Mouse (Mus musculus): ENCODE results near the gene Hist2h2be. TPM values are rescaled to one million over a fixed set of nuclear protein-coding genes. Genes with fewer than 3 reads are reported as not detected.
"Not testable (repeated sequence)": the region's sequence is repeated elsewhere in the genome, so short reads cannot be mapped to it uniquely, and the experiment has no call there.

Gene Hist2h2be
- polyA plus RNA-seq, 1 experiment from 2014 or later = 7.3 TPM

DNA sequence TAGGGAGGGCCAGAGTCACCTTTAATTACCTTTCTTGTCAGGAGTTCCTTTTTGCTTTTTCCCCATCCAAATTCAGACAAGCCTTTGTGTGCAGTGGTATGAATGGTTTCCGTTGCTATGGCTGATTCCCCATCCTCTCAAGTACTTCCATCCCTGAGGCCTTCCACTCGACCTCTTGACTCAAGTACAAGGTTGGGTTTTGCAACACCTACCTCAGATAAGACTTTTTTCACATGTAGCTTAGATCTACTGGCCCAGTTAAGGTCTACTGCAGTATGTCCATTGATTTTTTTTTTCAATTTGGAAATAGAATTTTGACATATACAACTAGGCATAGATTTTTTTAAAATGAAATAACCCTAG is 10.8 kb downstream of the Hist2h2be start:
- H3K27me3 ChIP-seq (replicated peaks; ENCODE audit: control insufficient read depth, insufficient read depth, low read length) = no peaks in the 10 kb centered on the region
- H3K4me1 ChIP-seq (replicated peaks; ENCODE audit: control insufficient read depth, insufficient read depth, low read length) = no peaks in the 10 kb centered on the region
- H3K4me3 ChIP-seq (ENCODE audit: low read depth, low read length) = no peak overlapping the region
- WGBS = 60% methylated on average over 2 of the region's 2 CpGs
- no peaks in the 10 kb centered on the region for H3K9me3 ChIP-seq (ENCODE audit: control insufficient read depth, low read length)
- no peak overlapping the region for H3K4me2 ChIP-seq (ENCODE audit: low read length)
- H3K27ac ChIP-seq (ENCODE audit: low read depth) = no peak overlapping the region
- no peaks in the 10 kb centered on the region for H3K36me3 ChIP-seq (ENCODE audit: control insufficient read depth, insufficient read depth, low read length)
- DNase-seq (ENCODE audit: low spot score) (no peak), ATAC-seq (replicated peaks; ENCODE audit: low FRiP score, low TSS enrichment, low read depth) (no peak)
- no peak overlapping the region for H3K9ac ChIP-seq (ENCODE audit: low read length)

- H3K27me3 ChIP-seq (replicated peaks; ENCODE audit: control insufficient read depth, insufficient read depth, low read length) = no peaks in the 10 kb centered on the region
- 81% methylated on average over 2 of the region's 2 CpGs for WGBS
- no peak overlapping the region for H3K4me2 ChIP-seq (ENCODE audit: low read length)
- no peaks in the 10 kb centered on the region for H3K9me3 ChIP-seq (ENCODE audit: control insufficient read depth, low read length)
- no peak overlapping the region for H3K4me3 ChIP-seq (ENCODE audit: low read depth, low read length)
- H3K36me3 ChIP-seq (ENCODE audit: control insufficient read depth, insufficient read depth, low read length) = no peaks in the 10 kb centered on the region
- DNase-seq (ENCODE audit: low spot score) (no peak), ATAC-seq (replicated peaks; ENCODE audit: low FRiP score, low TSS enrichment, low read depth) (no peak)
- H3K9ac ChIP-seq (ENCODE audit: low read length) = no peak overlapping the region
- peaks cover 7% of the 10 kb centered on the region; the same call in 1 of the 2 replicates for H3K4me1 ChIP-seq (replicated peaks; ENCODE audit: control insufficient read depth, insufficient read depth, low read length)
- H3K27ac ChIP-seq (ENCODE audit: low read depth) = no peak overlapping the region
Measured at GRCm38 (mm10) chr3:96234914-96235313, 14.0 kb downstream of the Hist2h2be start.

- Histone ChIP-seq H3K4me2 (ENCODE audit: low read length) (no peak overlapping the region), H3K27me3 (replicated peaks; ENCODE audit: control insufficient read depth, insufficient read depth, low read length) (no peaks in the 10 kb centered on the region), H3K27ac (ENCODE audit: low read depth) (no peak overlapping the region), H3K9me3 (ENCODE audit: control insufficient read depth, low read length) (no peaks in the 10 kb centered on the region), H3K4me1 (replicated peaks; ENCODE audit: control insufficient read depth, insufficient read depth, low read length) (peaks cover 10% of the 10 kb centered on the region), H3K4me3 (ENCODE audit: low read depth, low read length) (no peak overlapping the region), H3K36me3 (ENCODE audit: control insufficient read depth, insufficient read depth, low read length) (no peaks in the 10 kb centered on the region), H3K9ac (ENCODE audit: low read length) (no peak overlapping the region)
- WGBS = 49% methylated on average over 3 of the region's 3 CpGs
- ATAC-seq (replicated peaks; ENCODE audit: low FRiP score, low TSS enrichment, low read depth) (no peak), DNase-seq (ENCODE audit: low spot score) (no peak)
Measured at GRCm38 (mm10) chr3:96235836-96236235, 14.9 kb downstream of the Hist2h2be start.

DNA sequence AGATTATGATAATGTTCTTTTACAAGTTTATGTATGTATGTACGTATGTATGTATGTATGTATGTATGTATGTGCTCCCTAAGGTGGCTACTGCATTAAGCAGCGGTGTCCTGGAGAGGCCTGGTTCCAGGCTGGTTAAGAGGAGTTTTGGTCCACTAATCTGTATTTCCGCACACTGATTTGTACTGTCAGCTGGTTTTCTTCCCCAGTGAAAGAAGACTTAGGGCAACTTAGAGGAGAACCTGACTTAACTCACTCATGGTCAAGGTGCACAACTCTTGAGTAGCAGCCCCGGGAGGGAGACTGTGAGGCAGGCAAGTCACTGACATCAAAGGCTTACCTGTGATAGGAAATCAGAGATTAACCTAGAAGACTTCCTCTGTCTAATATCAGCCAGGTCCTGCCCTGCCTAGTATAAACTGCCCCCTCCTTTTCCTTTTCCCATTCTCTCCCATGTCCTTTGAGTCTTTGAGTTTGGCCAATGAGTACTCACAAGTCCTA is 16.0 kb downstream of the Hist2h2be start:
- DNase-seq (ENCODE audit: low spot score) = peak; percentile 58
- H3K27ac ChIP-seq (ENCODE audit: low read depth) = peak overlapping the region; percentile 86; the same call in 1 of the 2 replicates
- H3K9me3 ChIP-seq (ENCODE audit: control insufficient read depth, low read length) = no peaks in the 10 kb centered on the region

DNA sequence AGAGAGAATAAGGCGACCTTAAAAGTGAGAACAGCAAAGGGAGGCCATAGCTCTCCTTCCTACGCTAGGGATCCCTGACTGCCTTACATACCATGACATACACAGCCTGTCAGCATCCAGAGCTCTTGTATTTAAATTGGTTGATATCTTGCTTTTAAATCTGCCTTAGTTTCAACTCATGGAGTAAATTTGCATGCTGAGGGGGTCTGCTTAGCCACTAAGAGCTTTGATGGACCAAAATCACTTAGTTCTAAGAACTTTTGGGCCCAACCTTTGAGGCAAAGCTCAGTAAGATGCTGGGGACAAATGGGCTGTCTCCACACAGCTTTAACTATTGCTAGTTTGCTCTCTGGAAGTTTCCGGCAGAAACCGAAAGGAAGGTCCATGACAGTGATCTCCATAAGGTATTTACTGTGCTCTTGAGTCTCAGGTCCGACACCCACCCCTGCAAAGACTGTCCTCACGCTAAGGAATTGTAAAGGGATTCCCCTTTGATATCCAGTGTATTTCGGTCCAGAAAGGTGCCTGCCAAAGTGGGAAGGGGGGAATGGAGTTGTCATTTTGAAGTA is 16.5 kb downstream of the Hist2h2be start:
- 14% methylated on average over 7 of the region's 7 CpGs for WGBS
- Histone ChIP-seq H3K36me3 (ENCODE audit: control insufficient read depth, insufficient read depth, low read length) (no peaks in the 10 kb centered on the region), H3K4me2 (ENCODE audit: low read length) (peak overlapping the region; percentile 58), H3K27ac (ENCODE audit: low read depth) (peak overlapping the region; percentile 86), H3K27me3 (replicated peaks; ENCODE audit: control insufficient read depth, insufficient read depth, low read length) (no peaks in the 10 kb centered on the region), H3K9me3 (ENCODE audit: control insufficient read depth, low read length) (no peaks in the 10 kb centered on the region), H3K4me3 (ENCODE audit: low read depth, low read length) (peak overlapping the region; percentile 55), H3K9ac (ENCODE audit: low read length) (peak overlapping the region; percentile 89), H3K4me1 (replicated peaks; ENCODE audit: control insufficient read depth, insufficient read depth, low read length) (peaks cover 11% of the 10 kb centered on the region)
- DNase-seq (ENCODE audit: low spot score) (peak; percentile 71), ATAC-seq (replicated peaks; ENCODE audit: low FRiP score, low TSS enrichment, low read depth) (no peak)

More for the DNA sequence above, 16.0 kb downstream of the Hist2h2be start:
- WGBS = 73% methylated on average over 4 of the region's 4 CpGs
- Histone ChIP-seq H3K9ac (ENCODE audit: low read length) (peak overlapping the region; percentile 89), H3K36me3 (ENCODE audit: control insufficient read depth, insufficient read depth, low read length) (no peaks in the 10 kb centered on the region), H3K4me3 (ENCODE audit: low read depth, low read length) (peak overlapping the region; percentile 55), H3K27me3 (replicated peaks; ENCODE audit: control insufficient read depth, insufficient read depth, low read length) (no peaks in the 10 kb centered on the region), H3K4me2 (ENCODE audit: low read length) (peak overlapping the region; percentile 58), H3K4me1 (replicated peaks; ENCODE audit: control insufficient read depth, insufficient read depth, low read length) (peaks cover 11% of the 10 kb centered on the region)
- no peak for ATAC-seq (replicated peaks; ENCODE audit: low FRiP score, low TSS enrichment, low read depth)

GRCm38 (mm10) chr3:96237904-96238511 is 17.1 kb downstream of the Hist2h2be start:
- DNase-seq (ENCODE audit: low spot score) = no peak
- H3K9me3 ChIP-seq (ENCODE audit: control insufficient read depth, low read length) = no peaks in the 10 kb centered on the region
- no peaks in the 10 kb centered on the region for H3K27me3 ChIP-seq (replicated peaks; ENCODE audit: control insufficient read depth, insufficient read depth, low read length)
- H3K36me3 ChIP-seq (ENCODE audit: control insufficient read depth, insufficient read depth, low read length) = no peaks in the 10 kb centered on the region
- ATAC-seq (replicated peaks; ENCODE audit: low FRiP score, low TSS enrichment, low read depth) = no peak
- H3K4me3 ChIP-seq (ENCODE audit: low read depth, low read length) = peak overlapping the region; percentile 55
- H3K4me1 ChIP-seq (replicated peaks; ENCODE audit: control insufficient read depth, insufficient read depth, low read length) = peaks cover 11% of the 10 kb centered on the region
- H3K4me2 ChIP-seq (ENCODE audit: low read length) = peak overlapping the region; percentile 58
- WGBS = under 1% methylated on average over 12 of the region's 12 CpGs
- peak overlapping the region; percentile 89 for H3K9ac ChIP-seq (ENCODE audit: low read length)
- peak overlapping the region; percentile 86 for H3K27ac ChIP-seq (ENCODE audit: low read depth)

- H3K27me3 ChIP-seq (replicated peaks; ENCODE audit: control insufficient read depth, insufficient read depth, low read length); H3K36me3 ChIP-seq (ENCODE audit: control insufficient read depth, insufficient read depth, low read length); H3K9me3 ChIP-seq (ENCODE audit: control insufficient read depth, low read length); DNase-seq (ENCODE audit: low spot score): not testable (repeated sequence)
- Histone ChIP-seq H3K27ac (ENCODE audit: low read depth) (peak within 1 kb of the TSS; percentile 86), H3K4me3 (ENCODE audit: low read depth, low read length) (peak within 1 kb of the TSS; percentile 55), H3K9ac (ENCODE audit: low read length) (peak within 1 kb of the TSS; percentile 89), H3K4me1 (replicated peaks; ENCODE audit: control insufficient read depth, insufficient read depth, low read length) (peaks cover 16% of the 10 kb centered on the region), H3K4me2 (ENCODE audit: low read length) (peak within 1 kb of the TSS; percentile 58)
- peak; percentile 87 for ATAC-seq (replicated peaks; ENCODE audit: low FRiP score, low TSS enrichment, low read depth)
- under 1% methylated on average over 22 of the region's 68 CpGs for WGBS
Measured at GRCm38 (mm10) chr3:96238954-96239793, 18.3 kb downstream of the Hist2h2be start, which contains the start of gene Hist2h3c2. Hist2h3c2 (minus strand) TSS chr3:96239127.

DNA sequence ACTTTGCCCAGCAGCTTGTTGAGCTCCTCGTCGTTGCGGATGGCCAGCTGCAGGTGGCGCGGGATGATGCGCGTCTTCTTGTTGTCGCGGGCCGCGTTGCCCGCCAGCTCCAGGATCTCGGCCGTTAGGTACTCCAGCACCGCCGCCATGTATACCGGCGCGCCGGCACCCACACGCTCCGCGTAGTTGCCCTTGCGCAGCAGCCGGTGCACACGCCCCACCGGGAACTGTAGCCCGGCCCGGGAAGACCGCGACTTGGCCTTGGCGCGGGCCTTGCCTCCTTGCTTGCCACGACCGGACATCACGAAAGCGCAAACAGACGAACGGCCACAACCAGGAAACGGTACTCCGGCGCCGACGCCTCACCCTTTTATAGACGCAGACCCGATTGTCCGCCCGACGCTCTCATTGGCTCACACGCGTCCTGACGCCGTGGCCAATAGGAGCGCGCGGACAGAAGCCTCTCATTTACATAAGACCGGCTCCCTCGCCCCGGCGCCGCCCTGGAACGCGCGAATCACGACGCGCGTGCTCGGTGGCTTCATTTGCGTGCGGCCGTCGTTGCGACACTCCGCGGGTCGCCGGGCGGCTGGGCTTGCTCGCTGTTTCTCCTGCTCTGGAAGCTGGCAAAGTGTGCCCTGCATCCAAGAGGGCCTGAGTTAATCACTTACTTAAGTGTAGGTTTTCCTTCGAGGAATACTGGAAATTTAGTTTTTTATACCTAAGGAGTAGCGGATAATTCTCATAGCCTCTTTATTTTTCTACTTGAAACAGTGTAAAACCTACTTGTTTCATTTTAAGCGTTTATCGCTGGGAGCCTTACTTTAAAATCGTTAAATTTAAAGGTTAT is 19.3 kb downstream of the Hist2h2be start, which contains the start of gene Hist2h2aa2:
Gene Hist2h2aa2, minus strand, starts transcription at position 328 of the 850 bp plus-strand sequence.
- peaks cover 21% of the 10 kb centered on the region for H3K4me1 ChIP-seq (replicated peaks; ENCODE audit: control insufficient read depth, insufficient read depth, low read length)
- H3K27me3 ChIP-seq (replicated peaks; ENCODE audit: control insufficient read depth, insufficient read depth, low read length); H3K9me3 ChIP-seq (ENCODE audit: control insufficient read depth, low read length); H3K36me3 ChIP-seq (ENCODE audit: control insufficient read depth, insufficient read depth, low read length): not testable (repeated sequence)
- H3K9ac ChIP-seq (ENCODE audit: low read length) = peak within 1 kb of the TSS; percentile 68
- peak within 1 kb of the TSS; percentile 29 for H3K4me3 ChIP-seq (ENCODE audit: low read depth, low read length)
- WGBS = 6% methylated on average over 16 of the region's 85 CpGs
- peak within 1 kb of the TSS; percentile 87 for H3K27ac ChIP-seq (ENCODE audit: low read depth)
- peak within 1 kb of the TSS; percentile 51 for H3K4me2 ChIP-seq (ENCODE audit: low read length)
- peak; percentile 82 for ATAC-seq (replicated peaks; ENCODE audit: low FRiP score, low TSS enrichment, low read depth)
- peak; percentile 76 for DNase-seq (ENCODE audit: low spot score)
